Mouse (Mus musculus) midbrain, postnatal 0 days (tissue): ENCODE data around the gene Ntm. TPM values are rescaled to one million over a fixed set of nuclear protein-coding genes. Genes with fewer than 3 reads are reported as not detected.
A peak's percentile ranks its signal among the peaks of the same experiment; 100 is the strongest.

ENCODE experiments used
- ATAC-seq: fragments of 200-750 bp; cut with Nextera tagmentation; 2 replicates; pipeline ENCODE4 v1.8.0; 2017; ENCODE audit warnings: moderate number of reproducible peaks, mild to moderate bottlenecking, moderate TSS enrichment, moderate library complexity; ENCODE audit not compliant: low FRiP score
- DNase-seq: peaks from one replicate; pipeline ENCODE4 v3.0.0-alpha.2; 2015; ENCODE audit warnings: low spot score
- H3K27ac ChIP-seq: fragments of 300-500 bp; sonication (generic); 2 replicates; pipeline ENCODE4 v1.5.1; 2014; ENCODE audit warnings: low read depth, mild to moderate bottlenecking, low read length, mixed read lengths
- H3K27me3 ChIP-seq: fragments of 300-500 bp; sonication (generic); 2 replicates; pipeline ENCODE4 v1.6.1; 2014; ENCODE audit warnings: low read length, control low read depth, mixed read lengths; ENCODE audit not compliant: insufficient read depth
- H3K36me3 ChIP-seq: fragments of 300-500 bp; sonication (generic); 2 replicates; pipeline ENCODE4 v1.6.1; 2014; ENCODE audit warnings: low read length, control low read depth, mixed read lengths; ENCODE audit not compliant: insufficient read depth
- H3K4me1 ChIP-seq: fragments of 300-500 bp; sonication (generic); 2 replicates; pipeline ENCODE4 v1.6.1; 2014; ENCODE audit warnings: mild to moderate bottlenecking, control low read depth, antibody characterized with exemption, low read length, mixed read lengths; ENCODE audit not compliant: insufficient read depth
- H3K4me2 ChIP-seq: fragments of 300-500 bp; sonication (generic); 2 replicates; pipeline ENCODE4 v1.6.1; 2014; ENCODE audit warnings: low read depth, mild to moderate bottlenecking, low read length, mixed read lengths; ENCODE audit not compliant: poor library complexity, severe bottlenecking
- H3K4me3 ChIP-seq: fragments of 300-500 bp; sonication (generic); 2 replicates; pipeline ENCODE4 v1.5.1; 2014; ENCODE audit warnings: low read depth, mild to moderate bottlenecking, low read length, moderate library complexity
- H3K9ac ChIP-seq: fragments of 300-500 bp; sonication (generic); replicated peaks from 2 replicates; pipeline ENCODE4 v1.6.1; 2014; ENCODE audit warnings: mild to moderate bottlenecking, low read length, moderate library complexity, mixed read lengths; ENCODE audit not compliant: poor library complexity, severe bottlenecking
- H3K9me3 ChIP-seq: fragments of 300-500 bp; sonication (generic); 2 replicates; pipeline ENCODE4 v1.6.1; 2016; ENCODE audit warnings: low read length, control low read depth
- CTCF ChIP-seq: IDR thresholded peaks from 2 replicates; pipeline ENCODE4 v1.5.1; 2016; ENCODE audit warnings: antibody characterized with exemption, mild to moderate bottlenecking
- WGBS: fragments of 180-500 bp; shearing (Covaris S2); extraction: QIAGEN DNeasy Blood & Tissue Kit; methylation state at CpG from one replicate; pipeline ENCODE4 v1.1.7; 2014; 5-methylcytosine and 5-hydroxymethylcytosine counted together
- polyA plus RNA-seq: library from polyadenylated mRNA; unstranded; fragments of >200 nt; fragmentation: Nextera tagmentation; extraction: Ambion mirVana; gene quantifications from 2 replicates; pipeline ENCODE4 v1.2.1, GENCODE M21; 2015
- total RNA-seq: library from RNA; depleted of rRNA; stranded (reverse); fragments of >200 nt; gene quantifications from 2 replicates; pipeline ENCODE4 v1.2.3, GENCODE M21; 2014

Ntm gene
- total and polyA plus RNA-seq, 2 experiments from 2014 or later, result 244 to 322 TPM

- H3K9ac ChIP-seq, result no peak overlapping the region
- H3K27me3 ChIP-seq, result no peaks in the 10 kb centered on the region
- H3K9me3 ChIP-seq, result no peaks in the 10 kb centered on the region
- 46% methylated on average over 5 of the region's 5 CpGs for WGBS
- DNase-seq (no peak), ATAC-seq (no peak)
- H3K4me2 ChIP-seq, result no peak overlapping the region
- no peaks in the 10 kb centered on the region for H3K36me3 ChIP-seq
- TF ChIP-seq CTCF, result no peak
- H3K4me3 ChIP-seq, result no peak overlapping the region
- H3K4me1 ChIP-seq, result 0 out of 2 replicates have a peak, but pooled peaks cover 3% of the 10 kb centered on the region
- H3K27ac ChIP-seq, result no peak overlapping the region
These were observed 741.9 kb downstream of the Ntm start for GRCm38 (mm10) chr9:29220941-29221615.

GRCm38 (mm10) chr9:29220493-29220892 is 742.4 kb downstream of the Ntm start:
- no peak for TF ChIP-seq CTCF
- DNase-seq, result peak; percentile 83
- Histone ChIP-seq H3K9ac (no peak overlapping the region), H3K4me1 (0 out of 2 replicates have a peak, but pooled peaks cover 3% of the 10 kb centered on the region), H3K9me3 (no peaks in the 10 kb centered on the region), H3K36me3 (no peaks in the 10 kb centered on the region), H3K27me3 (no peaks in the 10 kb centered on the region), H3K4me3 (no peak overlapping the region), H3K4me2 (no peak overlapping the region), H3K27ac (no peak overlapping the region)
- WGBS, result 34% methylated on average over 11 of the region's 11 CpGs
- ATAC-seq, result peak; percentile 38; the same call in 1 of the 2 replicates

- H3K9ac ChIP-seq, result no peak overlapping the region
- H3K27ac ChIP-seq, result no peak overlapping the region
- H3K27me3 ChIP-seq, result no peaks in the 10 kb centered on the region
- no peaks in the 10 kb centered on the region for H3K9me3 ChIP-seq
- ATAC-seq (no peak), DNase-seq (no peak)
- no peak overlapping the region for H3K4me2 ChIP-seq
- no peaks in the 10 kb centered on the region for H3K36me3 ChIP-seq
- WGBS, result 82% methylated on average over 7 of the region's 7 CpGs
- no peak overlapping the region for H3K4me3 ChIP-seq
- 0 out of 2 replicates have a peak, but pooled peaks cover 3% of the 10 kb centered on the region for H3K4me1 ChIP-seq
- no peak for TF ChIP-seq CTCF
These were observed 745.0 kb downstream of the Ntm start for GRCm38 (mm10) chr9:29217951-29218350.

GRCm38 (mm10) chr9:29216528-29216927 is 746.4 kb downstream of the Ntm start:
- DNase-seq (no peak), ATAC-seq (no peak)
- Histone ChIP-seq H3K27ac (no peak overlapping the region), H3K4me2 (no peak overlapping the region), H3K4me3 (no peak overlapping the region), H3K36me3 (no peaks in the 10 kb centered on the region), H3K9me3 (no peaks in the 10 kb centered on the region), H3K4me1 (0 out of 2 replicates have a peak, but pooled peaks cover 3% of the 10 kb centered on the region), H3K27me3 (no peaks in the 10 kb centered on the region), H3K9ac (no peak overlapping the region)
- no peak for TF ChIP-seq CTCF
- WGBS, result 53% methylated on average over 8 of the region's 8 CpGs

- DNase-seq (no peak), ATAC-seq (no peak)
- Histone ChIP-seq H3K9ac (no peak overlapping the region), H3K27me3 (no peaks in the 10 kb centered on the region), H3K4me3 (no peak overlapping the region), H3K36me3 (no peaks in the 10 kb centered on the region), H3K4me2 (no peak overlapping the region), H3K4me1 (0 out of 2 replicates have a peak, but pooled peaks cover 3% of the 10 kb centered on the region), H3K27ac (no peak overlapping the region), H3K9me3 (no peaks in the 10 kb centered on the region)
- TF ChIP-seq CTCF, result no peak
- WGBS, result 94% methylated on average over 2 of the region's 2 CpGs
These were observed 747.1 kb downstream of the Ntm start for GRCm38 (mm10) chr9:29215796-29216195.

GRCm38 (mm10) chr9:29215241-29215640 is 747.7 kb downstream of the Ntm start:
- 35% methylated on average over 1 of the region's 1 CpGs for WGBS
- DNase-seq (no peak), ATAC-seq (no peak)
- no peak for TF ChIP-seq CTCF
- no peaks in the 10 kb centered on the region for H3K36me3 ChIP-seq
- no peak overlapping the region for H3K9ac ChIP-seq
- no peaks in the 10 kb centered on the region for H3K27me3 ChIP-seq
- H3K4me1 ChIP-seq, result 0 out of 2 replicates have a peak, but pooled peaks cover 3% of the 10 kb centered on the region
- no peak overlapping the region for H3K4me2 ChIP-seq
- H3K4me3 ChIP-seq, result no peak overlapping the region
- no peaks in the 10 kb centered on the region for H3K9me3 ChIP-seq
- no peak overlapping the region for H3K27ac ChIP-seq
